Mouse (Mus musculus): Measurements from ENCODE around the gene Tff1. TPM values are rescaled to one million over a fixed set of nuclear protein-coding genes. Genes with fewer than 3 reads are reported as not detected.

Gene Tff1
- polyA plus RNA-seq, 1 experiment: not detected

- H3K4me1 ChIP-seq (ENCODE audit: control insufficient read depth): no peaks in the 10 kb centered on the region
- no peaks in the 10 kb centered on the region for H3K9me3 ChIP-seq (ENCODE audit: control insufficient read depth, low read length)
- TF ChIP-seq GATA1 (IDR thresholded peaks at IDR 0.05; ENCODE audit: low read length): no peak
- no peak for TF ChIP-seq TAL1 (IDR thresholded peaks at IDR 0.05; ENCODE audit: low read length)
Observed at GRCm38 (mm10) chr17:31142116-31142515, 23.0 kb downstream of the Tff1 start.

GRCm38 (mm10) chr17:31138398-31138797 lies 26.7 kb downstream of the Tff1 start:
- TF ChIP-seq GATA1 (IDR thresholded peaks at IDR 0.05; ENCODE audit: low read length) (no peak), TAL1 (IDR thresholded peaks at IDR 0.05; ENCODE audit: low read length) (no peak)
- H3K9me3 ChIP-seq (ENCODE audit: control insufficient read depth, low read length): no peaks in the 10 kb centered on the region
- H3K36me3 ChIP-seq (ENCODE audit: control insufficient read depth): no peaks in the 10 kb centered on the region
- H3K4me3 ChIP-seq (replicated peaks): no peak overlapping the region
- no peaks in the 10 kb centered on the region; the same call in none of the 2 replicates for H3K4me1 ChIP-seq (ENCODE audit: control insufficient read depth)
- no peaks in the 10 kb centered on the region for H3K27me3 ChIP-seq (ENCODE audit: control insufficient read depth)

More at GRCm38 (mm10) chr17:31142116-31142515, 23.0 kb downstream of the Tff1 start:
- Histone ChIP-seq H3K4me3 (replicated peaks) (no peak overlapping the region), H3K36me3 (ENCODE audit: control insufficient read depth) (no peaks in the 10 kb centered on the region), H3K27me3 (ENCODE audit: control insufficient read depth) (no peaks in the 10 kb centered on the region)

- no peaks in the 10 kb centered on the region; the same call in none of the 2 replicates for H3K4me1 ChIP-seq (ENCODE audit: control insufficient read depth)
- no peaks in the 10 kb centered on the region for H3K9me3 ChIP-seq (ENCODE audit: control insufficient read depth, low read length)
- no peaks in the 10 kb centered on the region for H3K36me3 ChIP-seq (ENCODE audit: control insufficient read depth)
- no peak for TF ChIP-seq GATA1 (IDR thresholded peaks at IDR 0.05; ENCODE audit: low read length)
- no peak for TF ChIP-seq TAL1 (IDR thresholded peaks at IDR 0.05; ENCODE audit: low read length)
- no peak overlapping the region for H3K4me3 ChIP-seq (replicated peaks)
- H3K27me3 ChIP-seq (ENCODE audit: control insufficient read depth): no peaks in the 10 kb centered on the region
Observed at GRCm38 (mm10) chr17:31136821-31137220, 28.3 kb downstream of the Tff1 start.

- Histone ChIP-seq H3K27me3 (ENCODE audit: control insufficient read depth) (no peaks in the 10 kb centered on the region), H3K4me3 (replicated peaks) (no peak overlapping the region), H3K4me1 (ENCODE audit: control insufficient read depth) (no peaks in the 10 kb centered on the region; the same call in none of the 2 replicates), H3K9me3 (ENCODE audit: control insufficient read depth, low read length) (no peaks in the 10 kb centered on the region), H3K36me3 (ENCODE audit: control insufficient read depth) (no peaks in the 10 kb centered on the region)
- no peak for TF ChIP-seq TAL1 (IDR thresholded peaks at IDR 0.05; ENCODE audit: low read length)
- no peak for TF ChIP-seq GATA1 (IDR thresholded peaks at IDR 0.05; ENCODE audit: low read length)
Observed at GRCm38 (mm10) chr17:31136291-31136690, 28.8 kb downstream of the Tff1 start.

GRCm38 (mm10) chr17:31134913-31135312 lies 30.2 kb downstream of the Tff1 start:
- Histone ChIP-seq H3K36me3 (ENCODE audit: control insufficient read depth) (no peaks in the 10 kb centered on the region), H3K4me3 (replicated peaks) (no peak overlapping the region), H3K4me1 (ENCODE audit: control insufficient read depth) (no peaks in the 10 kb centered on the region; the same call in none of the 2 replicates), H3K27me3 (ENCODE audit: control insufficient read depth) (no peaks in the 10 kb centered on the region), H3K9me3 (ENCODE audit: control insufficient read depth, low read length) (no peaks in the 10 kb centered on the region)
- no peak for TF ChIP-seq TAL1 (IDR thresholded peaks at IDR 0.05; ENCODE audit: low read length)
- no peak for TF ChIP-seq GATA1 (IDR thresholded peaks at IDR 0.05; ENCODE audit: low read length)

GRCm38 (mm10) chr17:31133776-31134175 lies 31.3 kb downstream of the Tff1 start:
- TF ChIP-seq GATA1 (IDR thresholded peaks at IDR 0.05; ENCODE audit: low read length) (no peak), TAL1 (IDR thresholded peaks at IDR 0.05; ENCODE audit: low read length) (no peak)
- Histone ChIP-seq H3K36me3 (ENCODE audit: control insufficient read depth) (no peaks in the 10 kb centered on the region), H3K4me1 (ENCODE audit: control insufficient read depth) (no peaks in the 10 kb centered on the region; the same call in none of the 2 replicates), H3K9me3 (ENCODE audit: control insufficient read depth, low read length) (no peaks in the 10 kb centered on the region), H3K27me3 (ENCODE audit: control insufficient read depth) (no peaks in the 10 kb centered on the region), H3K4me3 (replicated peaks) (no peak overlapping the region)

GRCm38 (mm10) chr17:31131269-31131821 lies 33.7 kb downstream of the Tff1 start:
- Histone ChIP-seq H3K4me3 (replicated peaks) (no peak overlapping the region), H3K9me3 (ENCODE audit: control insufficient read depth, low read length) (no peaks in the 10 kb centered on the region), H3K36me3 (ENCODE audit: control insufficient read depth) (no peaks in the 10 kb centered on the region), H3K27me3 (ENCODE audit: control insufficient read depth) (peaks cover 5% of the 10 kb centered on the region; the same call in 1 of the 2 replicates), H3K4me1 (ENCODE audit: control insufficient read depth) (no peaks in the 10 kb centered on the region; the same call in none of the 2 replicates)
- TF ChIP-seq TAL1 (IDR thresholded peaks at IDR 0.05; ENCODE audit: low read length) (no peak), GATA1 (IDR thresholded peaks at IDR 0.05; ENCODE audit: low read length) (no peak)

- Histone ChIP-seq H3K27me3 (ENCODE audit: control insufficient read depth) (peaks cover 5% of the 10 kb centered on the region; the same call in 1 of the 2 replicates), H3K36me3 (ENCODE audit: control insufficient read depth) (no peaks in the 10 kb centered on the region), H3K4me3 (replicated peaks) (no peak within 1 kb of the TSS), H3K9me3 (ENCODE audit: control insufficient read depth, low read length) (no peaks in the 10 kb centered on the region), H3K4me1 (ENCODE audit: control insufficient read depth) (no peaks in the 10 kb centered on the region; the same call in none of the 2 replicates)
- TF ChIP-seq GATA1 (IDR thresholded peaks at IDR 0.05; ENCODE audit: low read length): no peak
- TF ChIP-seq TAL1 (IDR thresholded peaks at IDR 0.05; ENCODE audit: low read length): no peak
Observed at GRCm38 (mm10) chr17:31129452-31129851, 35.6 kb downstream of the Tff1 start, which contains the start of gene Tff3. Tff3 (minus strand) TSS chr17:31129646.

- Histone ChIP-seq H3K9me3 (ENCODE audit: control insufficient read depth, low read length) (no peaks in the 10 kb centered on the region), H3K4me1 (ENCODE audit: control insufficient read depth) (no peaks in the 10 kb centered on the region; the same call in 1 of the 2 replicates), H3K4me3 (replicated peaks) (no peak overlapping the region), H3K27me3 (ENCODE audit: control insufficient read depth) (peaks cover 5% of the 10 kb centered on the region; the same call in 1 of the 2 replicates), H3K36me3 (ENCODE audit: control insufficient read depth) (no peaks in the 10 kb centered on the region)
- TF ChIP-seq GATA1 (IDR thresholded peaks at IDR 0.05; ENCODE audit: low read length) (no peak), TAL1 (IDR thresholded peaks at IDR 0.05; ENCODE audit: low read length) (no peak)
Observed at GRCm38 (mm10) chr17:31128708-31129318, 36.3 kb downstream of the Tff1 start.
